Mouse (Mus musculus) B cell, adult 67 days (primary cell): ENCODE results near the gene Cntn6. TPM values are rescaled to one million over a fixed set of nuclear protein-coding genes. Genes with fewer than 3 reads are reported as not detected.

ENCODE experiments used
- total RNA-seq, 2 experiments: library from RNA; stranded (reverse); gene quantifications; 4 replicates each; pipeline ENCODE4 v1.2.4; 2023

Gene Cntn6
- not detected for total RNA-seq

DNA sequence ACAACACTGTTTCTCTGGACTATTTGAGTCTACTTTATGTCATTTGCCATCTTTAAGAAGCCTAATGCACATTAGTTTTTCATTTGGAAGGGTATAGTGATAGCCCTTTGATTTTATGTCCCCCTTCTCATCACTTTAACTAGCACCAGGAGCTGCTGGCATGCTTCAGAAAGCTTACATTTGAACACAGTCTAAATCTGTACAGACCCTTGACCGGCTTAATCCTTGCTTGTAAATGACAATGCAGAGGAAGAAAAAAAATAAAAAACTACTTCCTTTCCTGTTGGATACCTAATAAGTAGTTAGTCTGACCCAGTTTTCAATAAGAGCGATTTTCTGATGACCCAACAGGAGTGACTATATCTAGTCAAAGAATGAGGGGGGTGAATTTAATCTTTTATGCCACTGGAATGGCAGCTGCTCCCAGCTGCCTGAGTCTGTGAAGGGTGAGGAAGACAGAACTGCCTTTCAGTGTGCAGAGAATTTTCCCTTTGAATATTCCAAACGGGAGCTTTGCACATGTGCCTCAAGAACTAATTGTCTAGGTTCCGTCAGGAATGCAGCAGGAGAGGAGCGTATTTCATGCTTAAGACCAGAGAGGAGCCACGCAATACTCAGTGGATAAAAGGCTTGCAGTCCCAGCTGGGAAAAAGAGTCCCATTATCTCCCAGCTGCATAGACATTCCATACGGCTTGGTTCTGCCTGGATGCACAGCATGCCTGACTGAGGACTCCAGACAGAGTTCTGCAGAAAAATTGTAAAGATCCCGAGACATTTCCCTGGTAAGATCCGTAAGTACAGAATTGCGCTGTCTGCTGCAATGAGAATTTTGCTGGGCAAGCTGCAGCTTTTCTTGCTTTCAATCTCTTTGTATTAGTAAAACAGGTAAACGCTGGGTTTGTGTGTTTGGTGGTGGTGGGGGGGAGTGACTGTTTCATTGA lies at the start of gene Cntn6:
Gene Cntn6 (plus strand): TSS at position 301 of the 942 bp plus-strand sequence.

